Mouse (Mus musculus) brain, embryonic 14.5 days (tissue): ENCODE measurements at regions not wholly inside any gene's neighbourhood (a gene's known extent, or its start where the extent isn't known, plus 50 kb on each side); places are given as distances from the start of the nearest gene placed in this dataset.

Experiments used
- CTCF ChIP-seq: fragments of 200-500 bp; IDR thresholded peaks from 2 replicates; pipeline ENCODE4 v1.5.1; 2012; ENCODE audit warnings: inconsistent platforms, mild to moderate bottlenecking, moderate library complexity, borderline replicate concordance; ENCODE audit not compliant: insufficient read depth, insufficient read length; ENCODE audit errors: extremely low read depth
- POLR2A ChIP-seq: fragments of 200-500 bp; IDR thresholded peaks from 2 replicates; pipeline ENCODE4 v1.6.1; 2012; ENCODE audit warnings: mild to moderate bottlenecking, inconsistent platforms, borderline replicate concordance; ENCODE audit not compliant: poor library complexity, insufficient read depth, insufficient read length, severe bottlenecking; ENCODE audit errors: extremely low read depth

GRCm38 (mm10) chr17:47142276-47142675 lies 131.9 kb upstream of the Ubr2 start:
- no peak for TF ChIP-seq POLR2A
- no peak for TF ChIP-seq CTCF
